Mouse (Mus musculus): Measurements from ENCODE around the gene Dtnb. TPM values are rescaled to one million over a fixed set of nuclear protein-coding genes. Genes with fewer than 3 reads are reported as not detected.

The Dtnb gene
- polyA plus RNA-seq, 1 experiment from 2014 or later = 36.3 TPM

DNA sequence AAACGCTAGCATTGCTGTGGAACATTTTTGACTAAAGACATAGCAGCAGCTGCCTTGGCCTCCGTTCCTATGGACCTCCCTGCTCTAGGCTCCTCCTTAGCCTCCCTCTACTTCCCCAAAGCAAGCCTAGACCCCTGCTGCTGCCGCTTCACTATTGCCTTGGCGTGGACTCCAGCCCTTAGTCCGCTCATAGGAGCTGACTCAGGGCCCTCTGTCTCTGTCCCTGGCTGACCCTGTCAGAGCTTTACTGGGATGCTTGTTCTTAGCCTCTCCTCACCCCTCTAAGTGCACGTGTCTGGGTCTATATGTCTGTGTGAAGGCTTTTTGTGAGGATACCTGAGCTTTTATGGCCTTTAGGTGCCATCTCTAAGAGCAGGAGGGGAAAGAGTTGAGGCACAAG, 206.1 kb downstream of the Dtnb start:
- Histone ChIP-seq H3K4me3 (replicated peaks; ENCODE audit: low read depth, low read length) (no peak overlapping the region), H3K4me1 (replicated peaks; ENCODE audit: insufficient read depth, low read length) (peaks cover 37% of the 10 kb centered on the region), H3K36me3 (ENCODE audit: insufficient read depth, low read length) (no peaks in the 10 kb centered on the region), H3K9me3 (replicated peaks; ENCODE audit: low read length) (no peaks in the 10 kb centered on the region), H3K4me2 (ENCODE audit: low read length) (no peak overlapping the region), H3K27me3 (ENCODE audit: insufficient read depth, low read length) (no peaks in the 10 kb centered on the region), H3K27ac (peak overlapping the region; percentile 44), H3K9ac (ENCODE audit: low read depth, low read length) (no peak overlapping the region)
- TF ChIP-seq CTCF (IDR thresholded peaks at IDR 0.05; ENCODE audit: low read depth) = no peak
- ATAC-seq (replicated peaks; ENCODE audit: low FRiP score, low read depth) (no peak), DNase-seq (ENCODE audit: low spot score) (no peak)
- WGBS = 76% methylated on average over 6 of the region's 6 CpGs

- Histone ChIP-seq H3K36me3 (ENCODE audit: insufficient read depth, low read length) (no peaks in the 10 kb centered on the region), H3K4me2 (ENCODE audit: low read length) (no peak overlapping the region), H3K4me1 (replicated peaks; ENCODE audit: insufficient read depth, low read length) (peaks cover 34% of the 10 kb centered on the region), H3K27me3 (ENCODE audit: insufficient read depth, low read length) (no peaks in the 10 kb centered on the region), H3K27ac (0 out of 2 replicates have a peak overlapping the region, but pooled peaks have one; percentile 1), H3K9ac (ENCODE audit: low read depth, low read length) (no peak overlapping the region), H3K4me3 (replicated peaks; ENCODE audit: low read depth, low read length) (no peak overlapping the region), H3K9me3 (replicated peaks; ENCODE audit: low read length) (no peaks in the 10 kb centered on the region)
- DNase-seq (ENCODE audit: low spot score) (no peak), ATAC-seq (replicated peaks; ENCODE audit: low FRiP score, low read depth) (no peak)
- WGBS = 61% methylated on average over 2 of the region's 2 CpGs
- no peak for TF ChIP-seq CTCF (IDR thresholded peaks at IDR 0.05; ENCODE audit: low read depth)
Observed at GRCm38 (mm10) chr12:3779639-3780038, 207.5 kb downstream of the Dtnb start.

DNA sequence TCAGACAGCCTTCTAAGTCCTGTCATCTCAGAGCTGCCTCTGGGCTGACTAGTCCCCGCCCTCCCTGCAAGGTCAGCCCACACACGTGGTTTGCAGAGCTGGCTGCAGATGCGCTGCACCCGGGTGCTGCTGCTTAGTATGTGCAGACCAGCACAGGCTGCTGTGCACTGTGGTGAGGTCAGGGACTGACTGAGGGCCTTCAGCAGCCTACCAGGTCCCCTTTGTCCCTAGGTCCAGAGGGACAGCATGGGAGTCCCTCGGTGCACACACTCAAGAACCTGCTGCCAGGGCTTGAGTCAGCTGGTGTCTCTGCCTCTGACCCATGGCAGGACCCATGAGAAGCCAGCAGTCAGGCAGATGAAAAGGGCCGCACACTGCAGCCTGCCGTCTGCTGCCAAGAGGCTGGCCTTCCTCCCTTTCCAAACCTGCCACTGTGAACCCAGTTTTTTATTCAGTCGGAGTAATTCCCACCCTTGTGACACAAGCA, 208.3 kb downstream of the Dtnb start:
- Histone ChIP-seq H3K9me3 (replicated peaks; ENCODE audit: low read length) (no peaks in the 10 kb centered on the region), H3K36me3 (ENCODE audit: insufficient read depth, low read length) (no peaks in the 10 kb centered on the region), H3K4me2 (ENCODE audit: low read length) (no peak overlapping the region), H3K27ac (peak overlapping the region; percentile 95), H3K27me3 (ENCODE audit: insufficient read depth, low read length) (no peaks in the 10 kb centered on the region), H3K9ac (ENCODE audit: low read depth, low read length) (0 out of 2 replicates have a peak overlapping the region, but pooled peaks have one; percentile 33), H3K4me3 (replicated peaks; ENCODE audit: low read depth, low read length) (no peak overlapping the region), H3K4me1 (replicated peaks; ENCODE audit: insufficient read depth, low read length) (peaks cover 34% of the 10 kb centered on the region)
- no peak for TF ChIP-seq CTCF (IDR thresholded peaks at IDR 0.05; ENCODE audit: low read depth)
- ATAC-seq (replicated peaks; ENCODE audit: low FRiP score, low read depth) (peak; percentile 61), DNase-seq (ENCODE audit: low spot score) (peak; percentile 68)
- WGBS = 3% methylated on average over 8 of the region's 8 CpGs

DNA sequence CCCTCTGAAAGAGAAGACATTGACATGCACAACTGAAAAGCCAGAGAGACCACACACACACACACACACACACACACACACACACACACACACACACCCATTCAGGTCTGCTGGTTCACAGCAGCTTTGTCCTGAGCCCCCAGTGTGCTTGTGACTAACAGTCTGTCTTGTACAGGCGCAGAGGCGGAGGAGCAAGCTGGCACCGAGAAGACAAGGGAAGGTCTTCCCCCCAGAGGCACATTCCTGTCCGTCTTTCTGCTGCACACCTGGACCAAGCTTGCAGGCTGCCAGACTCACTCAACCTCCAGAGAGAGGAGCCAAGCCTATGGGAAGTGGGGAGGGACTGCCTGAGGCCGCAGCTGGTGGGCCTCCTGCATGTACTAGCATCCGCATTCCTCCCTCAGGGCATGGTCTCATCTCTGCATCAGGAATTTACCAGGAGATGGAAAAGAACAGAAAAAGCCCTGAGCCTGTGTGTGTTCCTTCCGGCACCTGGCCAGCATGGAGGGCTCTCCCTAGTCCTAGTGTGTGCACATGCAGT, 208.8 kb downstream of the Dtnb start:
- H3K36me3 ChIP-seq (ENCODE audit: insufficient read depth, low read length) = no peaks in the 10 kb centered on the region
- H3K4me1 ChIP-seq (replicated peaks; ENCODE audit: insufficient read depth, low read length) = peaks cover 34% of the 10 kb centered on the region
- H3K27me3 ChIP-seq (ENCODE audit: insufficient read depth, low read length) = no peaks in the 10 kb centered on the region
- peak overlapping the region; percentile 14; the same call in 1 of the 2 replicates for H3K4me2 ChIP-seq (ENCODE audit: low read length)
- H3K4me3 ChIP-seq (replicated peaks; ENCODE audit: low read depth, low read length) = no peak overlapping the region
- peak overlapping the region; percentile 95 for H3K27ac ChIP-seq
- H3K9ac ChIP-seq (ENCODE audit: low read depth, low read length) = peak overlapping the region; percentile 33; the same call in 1 of the 2 replicates
- no peak for TF ChIP-seq CTCF (IDR thresholded peaks at IDR 0.05; ENCODE audit: low read depth)
- no peaks in the 10 kb centered on the region for H3K9me3 ChIP-seq (replicated peaks; ENCODE audit: low read length)
- 28% methylated on average over 7 of the region's 7 CpGs for WGBS
- peak; percentile 37 for ATAC-seq (replicated peaks; ENCODE audit: low FRiP score, low read depth)
- peak; percentile 81 for DNase-seq (ENCODE audit: low spot score)

GRCm38 (mm10) chr12:3781482-3781881, 209.3 kb downstream of the Dtnb start:
- Histone ChIP-seq H3K4me2 (ENCODE audit: low read length) (no peak overlapping the region), H3K27me3 (ENCODE audit: insufficient read depth, low read length) (no peaks in the 10 kb centered on the region), H3K9ac (ENCODE audit: low read depth, low read length) (no peak overlapping the region), H3K36me3 (ENCODE audit: insufficient read depth, low read length) (no peaks in the 10 kb centered on the region), H3K4me1 (replicated peaks; ENCODE audit: insufficient read depth, low read length) (peaks cover 34% of the 10 kb centered on the region), H3K27ac (peak overlapping the region; percentile 95), H3K9me3 (replicated peaks; ENCODE audit: low read length) (no peaks in the 10 kb centered on the region), H3K4me3 (replicated peaks; ENCODE audit: low read depth, low read length) (no peak overlapping the region)
- TF ChIP-seq CTCF (IDR thresholded peaks at IDR 0.05; ENCODE audit: low read depth) = peak; percentile 99
- DNase-seq (ENCODE audit: low spot score) (peak; percentile 97), ATAC-seq (replicated peaks; ENCODE audit: low FRiP score, low read depth) (peak; percentile 87)
- WGBS = 4% methylated on average over 8 of the region's 8 CpGs

- Histone ChIP-seq H3K9ac (ENCODE audit: low read depth, low read length) (no peak overlapping the region; the same call in 1 of the 2 replicates), H3K4me2 (ENCODE audit: low read length) (no peak overlapping the region), H3K9me3 (replicated peaks; ENCODE audit: low read length) (no peaks in the 10 kb centered on the region), H3K27me3 (ENCODE audit: insufficient read depth, low read length) (no peaks in the 10 kb centered on the region), H3K4me1 (replicated peaks; ENCODE audit: insufficient read depth, low read length) (peaks cover 33% of the 10 kb centered on the region), H3K4me3 (replicated peaks; ENCODE audit: low read depth, low read length) (no peak overlapping the region), H3K36me3 (ENCODE audit: insufficient read depth, low read length) (no peaks in the 10 kb centered on the region), H3K27ac (0 out of 2 replicates have a peak overlapping the region, but pooled peaks have one; percentile 19)
- TF ChIP-seq CTCF (IDR thresholded peaks at IDR 0.05; ENCODE audit: low read depth) = no peak
- 39% methylated on average over 3 of the region's 3 CpGs for WGBS
- DNase-seq (ENCODE audit: low spot score) (no peak), ATAC-seq (replicated peaks; ENCODE audit: low FRiP score, low read depth) (no peak)
Observed at GRCm38 (mm10) chr12:3783196-3783825, 211.1 kb downstream of the Dtnb start.

All from kidney, postnatal 0 days (tissue).